Mouse (Mus musculus) heart, embryonic 11.5 days (tissue): Measurements from ENCODE around the gene Enthd1. TPM values are rescaled to one million over a fixed set of nuclear protein-coding genes. Genes with fewer than 3 reads are reported as not detected.

Experiments
- ATAC-seq: fragments of 200-750 bp; cut with Nextera tagmentation; replicated peaks from 2 replicates; pipeline ENCODE4 v1.8.0; 2017; ENCODE audit warnings: moderate library complexity; ENCODE audit not compliant: insufficient number of reproducible peaks, low FRiP score, low TSS enrichment
- H3K27ac ChIP-seq: fragments of 300-500 bp; sonication (generic); 2 replicates; pipeline ENCODE4 v1.5.1; 2014; ENCODE audit warnings: mild to moderate bottlenecking, low read depth, low read length
- H3K27me3 ChIP-seq: fragments of 300-500 bp; sonication (generic); 2 replicates; pipeline ENCODE4 v1.6.1; 2014; ENCODE audit warnings: mild to moderate bottlenecking, low read length, mixed read lengths; ENCODE audit not compliant: control insufficient read depth, insufficient read depth
- H3K36me3 ChIP-seq: fragments of 300-500 bp; sonication (generic); 2 replicates; pipeline ENCODE4 v1.6.1; 2014; ENCODE audit warnings: mild to moderate bottlenecking, low read length, moderate library complexity, mixed read lengths; ENCODE audit not compliant: control insufficient read depth, insufficient read depth
- H3K4me1 ChIP-seq: fragments of 300-500 bp; sonication (generic); 2 replicates; pipeline ENCODE4 v1.6.1; 2014; ENCODE audit warnings: low read length; ENCODE audit not compliant: control insufficient read depth, insufficient read depth
- H3K4me2 ChIP-seq: fragments of 300-500 bp; sonication (generic); 2 replicates; pipeline ENCODE4 v1.6.1; 2014; ENCODE audit warnings: mild to moderate bottlenecking, moderate library complexity
- H3K4me3 ChIP-seq: fragments of 300-500 bp; sonication (generic); 2 replicates; pipeline ENCODE4 v1.5.1; 2014; ENCODE audit warnings: low read depth, low read length
- H3K9ac ChIP-seq: fragments of 300-500 bp; sonication (generic); 2 replicates; pipeline ENCODE4 v1.6.1; 2014; ENCODE audit warnings: mild to moderate bottlenecking, low read depth, low read length, moderate library complexity
- H3K9me3 ChIP-seq: fragments of 300-500 bp; sonication (generic); replicated peaks from 2 replicates; pipeline ENCODE4 v1.6.1; 2016; ENCODE audit warnings: low read length; ENCODE audit not compliant: control insufficient read depth
- WGBS: fragments of 180-500 bp; shearing (Covaris S2); extraction: QIAGEN DNeasy Blood & Tissue Kit; methylation state at CpG from one replicate; pipeline ENCODE4 v1.1.7; 2014; ENCODE audit not compliant: insufficient replicate concordance; 5-methylcytosine and 5-hydroxymethylcytosine counted together
- polyA plus RNA-seq: library from polyadenylated mRNA; unstranded; fragments of >200 nt; fragmentation: Nextera tagmentation; extraction: Ambion mirVana; gene quantifications from 2 replicates; pipeline ENCODE4 v1.2.1, GENCODE M21; 2014

Gene Enthd1
- polyA plus RNA-seq, 1 experiment from 2014 or later, result not detected

DNA sequence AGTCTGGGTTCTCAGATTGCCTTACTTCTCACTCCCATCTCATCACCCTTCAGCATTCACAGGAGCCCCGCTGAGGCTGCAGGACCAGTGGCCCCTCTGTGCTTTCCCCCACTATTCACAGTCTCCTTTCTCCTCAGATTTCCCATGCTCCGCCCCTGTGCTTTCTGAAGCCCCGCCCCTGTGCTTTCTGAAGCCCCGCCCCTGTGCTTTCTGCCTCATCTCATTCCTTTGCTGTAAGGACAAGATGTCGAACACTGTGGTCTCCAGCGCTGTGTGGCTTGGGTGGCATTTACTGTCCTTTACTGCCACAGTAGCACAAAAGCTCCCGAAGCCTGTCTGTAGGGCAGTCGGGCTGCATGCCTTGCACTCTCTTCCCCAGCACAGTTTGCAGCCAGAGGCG, 102.8 kb downstream of the Enthd1 start:
- peak overlapping the region; percentile 22 for H3K4me3 ChIP-seq
- no peak for ATAC-seq
- no peaks in the 10 kb centered on the region for H3K36me3 ChIP-seq
- WGBS, result 4% methylated on average over 9 of the region's 9 CpGs
- peaks cover 10% of the 10 kb centered on the region for H3K4me1 ChIP-seq
- no peak overlapping the region for H3K9ac ChIP-seq
- no peak overlapping the region for H3K27ac ChIP-seq
- H3K9me3 ChIP-seq, result no peaks in the 10 kb centered on the region
- H3K4me2 ChIP-seq, result peak overlapping the region; percentile 57
- H3K27me3 ChIP-seq, result peaks cover 18% of the 10 kb centered on the region

GRCm38 (mm10) chr15:80461446-80461845, 103.5 kb downstream of the Enthd1 start:
- Histone ChIP-seq H3K27ac (no peak overlapping the region), H3K36me3 (no peaks in the 10 kb centered on the region), H3K4me1 (peaks cover 10% of the 10 kb centered on the region), H3K27me3 (peaks cover 18% of the 10 kb centered on the region), H3K9ac (no peak overlapping the region), H3K4me2 (peak overlapping the region; percentile 57; the same call in 1 of the 2 replicates), H3K9me3 (no peaks in the 10 kb centered on the region), H3K4me3 (no peak overlapping the region)
- WGBS, result 15% methylated on average over 2 of the region's 2 CpGs
- no peak for ATAC-seq

DNA sequence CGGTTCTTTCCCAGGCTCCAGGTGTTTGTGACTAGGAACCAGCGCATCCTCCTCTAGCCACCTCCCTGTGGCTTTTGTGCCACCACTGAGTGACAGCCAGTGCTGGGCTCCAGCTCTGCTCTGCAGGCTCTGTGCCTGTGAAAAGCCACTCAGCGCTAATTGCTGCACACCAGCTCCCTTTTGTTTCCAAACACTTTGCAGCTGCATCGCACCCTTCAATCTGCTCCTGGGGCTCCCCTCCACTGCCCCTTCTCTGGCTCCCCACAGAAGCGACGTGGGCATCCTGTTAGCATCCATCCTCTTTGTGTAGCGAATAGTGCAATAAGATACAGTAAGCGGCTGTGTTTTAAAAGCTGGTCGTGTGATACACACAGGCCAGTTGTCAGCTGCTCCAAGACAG, 104.9 kb downstream of the Enthd1 start:
- Histone ChIP-seq H3K9ac (no peak overlapping the region), H3K4me3 (no peak overlapping the region)

DNA sequence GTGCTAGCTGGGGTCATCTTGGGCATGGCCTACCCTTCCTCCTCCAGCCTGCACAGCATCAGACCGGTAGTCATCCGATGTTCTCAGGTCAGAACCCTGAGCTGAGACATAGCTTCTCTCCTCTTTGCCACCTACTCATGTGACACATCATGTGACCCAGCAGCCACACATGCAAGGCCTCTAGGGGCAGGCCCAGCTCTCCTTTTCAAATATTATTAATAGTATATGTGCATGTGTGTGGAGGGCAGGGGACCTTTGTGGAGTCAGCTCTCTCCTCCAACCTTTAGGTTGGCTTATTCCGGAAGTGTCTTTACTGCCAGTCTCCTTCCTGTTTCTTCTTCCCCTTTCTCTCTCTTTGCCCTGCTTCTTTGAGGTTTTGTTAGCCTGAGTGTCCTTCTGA, 107.0 kb downstream of the Enthd1 start:
- Histone ChIP-seq H3K27me3 (peaks cover 13% of the 10 kb centered on the region), H3K4me1 (peaks cover 10% of the 10 kb centered on the region), H3K36me3 (no peaks in the 10 kb centered on the region), H3K27ac (no peak overlapping the region), H3K4me2 (no peak overlapping the region), H3K4me3 (no peak overlapping the region), H3K9ac (no peak overlapping the region), H3K9me3 (no peaks in the 10 kb centered on the region)
- ATAC-seq, result no peak
- 84% methylated on average over 3 of the region's 3 CpGs for WGBS

More for the DNA sequence above, 104.9 kb downstream of the Enthd1 start:
- ATAC-seq, result no peak
- H3K36me3 ChIP-seq, result no peaks in the 10 kb centered on the region
- H3K4me1 ChIP-seq, result peaks cover 10% of the 10 kb centered on the region
- H3K4me2 ChIP-seq, result no peak overlapping the region
- peaks cover 18% of the 10 kb centered on the region for H3K27me3 ChIP-seq
- H3K27ac ChIP-seq, result no peak overlapping the region
- no peaks in the 10 kb centered on the region for H3K9me3 ChIP-seq
- 58% methylated on average over 9 of the region's 9 CpGs for WGBS

DNA sequence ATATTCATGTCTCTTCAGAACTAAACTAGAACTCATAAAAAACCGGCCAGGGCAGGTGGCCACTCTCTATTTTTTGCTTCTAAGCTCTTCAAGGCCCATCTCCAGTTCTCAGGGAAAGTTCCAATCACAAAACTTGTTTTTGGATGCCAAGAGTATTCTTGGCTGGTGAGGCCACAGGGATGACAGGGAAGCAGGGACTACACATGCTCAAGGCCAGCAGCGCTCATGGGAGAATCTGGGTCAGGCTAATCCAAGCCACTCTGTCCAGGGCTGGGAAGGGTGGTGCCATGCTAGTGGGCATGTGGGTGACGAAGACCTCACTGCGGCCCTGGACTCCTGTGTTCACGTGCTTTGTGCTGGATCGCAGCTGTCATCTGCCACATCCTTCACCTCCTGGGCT, 110.5 kb downstream of the Enthd1 start:
- peaks cover 6% of the 10 kb centered on the region; the same call in 1 of the 2 replicates for H3K27me3 ChIP-seq

GRCm38 (mm10) chr15:80452425-80452824, 112.5 kb downstream of the Enthd1 start:
- Histone ChIP-seq H3K4me2 (peak overlapping the region; percentile 45), H3K4me1 (0 out of 2 replicates have a peak, but pooled peaks cover 5% of the 10 kb centered on the region), H3K9ac (peak overlapping the region; percentile 17; the same call in 1 of the 2 replicates), H3K36me3 (no peaks in the 10 kb centered on the region), H3K4me3 (peak overlapping the region; percentile 14), H3K27me3 (peaks cover 3% of the 10 kb centered on the region; the same call in 1 of the 2 replicates), H3K27ac (no peak overlapping the region), H3K9me3 (no peaks in the 10 kb centered on the region)
- ATAC-seq, result no peak
- 25% methylated on average over 16 of the region's 16 CpGs for WGBS

More for the DNA sequence above, 110.5 kb downstream of the Enthd1 start:
- Histone ChIP-seq H3K4me2 (no peak overlapping the region), H3K27ac (no peak overlapping the region), H3K36me3 (no peaks in the 10 kb centered on the region), H3K4me3 (no peak overlapping the region), H3K9ac (no peak overlapping the region), H3K9me3 (no peaks in the 10 kb centered on the region), H3K4me1 (0 out of 2 replicates have a peak, but pooled peaks cover 5% of the 10 kb centered on the region)
- 74% methylated on average over 6 of the region's 6 CpGs for WGBS
- no peak for ATAC-seq

DNA sequence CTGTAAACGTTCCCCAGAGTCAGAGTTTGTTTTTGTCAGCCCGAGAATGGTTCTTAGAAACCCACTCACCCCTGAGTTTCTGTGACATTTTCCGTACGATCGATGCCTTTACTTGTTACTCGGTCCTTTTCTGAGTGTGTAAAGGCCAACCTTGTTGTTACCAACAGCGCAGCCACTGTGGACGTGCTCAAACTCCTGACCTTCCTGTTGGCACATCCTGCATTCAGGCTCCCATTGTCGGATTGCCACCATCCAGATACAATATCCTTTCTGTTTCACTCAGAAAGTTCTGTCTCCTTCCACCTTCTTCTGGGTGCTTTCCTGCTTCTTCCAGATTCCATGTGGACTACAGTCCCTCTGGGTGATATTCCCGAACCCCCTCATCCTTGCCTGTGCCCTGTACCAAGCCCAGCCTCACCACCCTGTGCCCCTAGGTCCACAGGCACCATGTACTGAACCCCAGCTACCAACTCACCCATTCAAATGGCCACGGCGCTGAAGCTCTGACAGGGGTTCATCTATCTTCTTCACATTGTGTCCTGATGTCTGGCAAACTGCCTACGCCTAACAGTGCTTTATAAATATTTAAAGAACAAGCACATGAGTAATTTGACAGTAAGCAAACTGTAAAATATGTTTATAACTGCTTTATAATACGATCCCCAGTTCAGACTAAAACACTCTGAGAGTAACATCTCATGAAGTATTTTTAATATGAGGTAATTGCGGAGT, 118.8 kb downstream of the Enthd1 start:
- H3K4me1 ChIP-seq, result no peaks in the 10 kb centered on the region
- no peaks in the 10 kb centered on the region for H3K36me3 ChIP-seq
- ATAC-seq, result no peak
- 75% methylated on average over 15 of the region's 15 CpGs for WGBS
- no peak overlapping the region for H3K4me3 ChIP-seq
- H3K9me3 ChIP-seq, result 0 out of 2 replicates have a peak, but pooled peaks cover 4% of the 10 kb centered on the region
- H3K27me3 ChIP-seq, result no peaks in the 10 kb centered on the region; the same call in 1 of the 2 replicates
- no peak overlapping the region for H3K4me2 ChIP-seq
- H3K9ac ChIP-seq, result no peak overlapping the region
- no peak overlapping the region for H3K27ac ChIP-seq

DNA sequence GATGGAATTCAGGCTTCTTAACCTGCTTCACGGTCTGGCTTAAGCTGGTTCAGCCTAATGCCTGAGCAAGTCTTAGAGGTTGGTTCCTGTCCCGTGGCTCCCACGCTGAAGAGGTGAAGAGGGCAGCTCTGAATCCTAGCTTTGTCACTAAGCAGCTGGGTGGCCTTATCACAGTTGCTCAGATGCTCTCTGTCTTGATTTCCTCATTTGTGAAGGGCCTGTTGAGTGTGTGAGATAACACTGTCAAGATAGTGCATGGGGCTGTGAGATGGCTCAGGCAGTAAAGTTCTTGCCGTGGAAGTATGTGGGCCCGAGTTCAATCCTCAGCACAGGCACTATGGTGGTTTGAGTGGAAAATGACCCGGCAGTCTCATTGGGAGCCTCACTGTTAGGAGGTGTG, 124.8 kb downstream of the Enthd1 start:
- no peaks in the 10 kb centered on the region; the same call in 1 of the 2 replicates for H3K27me3 ChIP-seq
- 21% methylated on average over 6 of the region's 6 CpGs for WGBS

More for the DNA sequence above, 124.8 kb downstream of the Enthd1 start:
- no peaks in the 10 kb centered on the region for H3K36me3 ChIP-seq
- H3K4me2 ChIP-seq, result no peak overlapping the region
- H3K9ac ChIP-seq, result no peak overlapping the region
- H3K4me3 ChIP-seq, result no peak overlapping the region
- no peaks in the 10 kb centered on the region for H3K9me3 ChIP-seq
- 0 out of 2 replicates have a peak, but pooled peaks cover 2% of the 10 kb centered on the region for H3K4me1 ChIP-seq
- no peak for ATAC-seq
- no peak overlapping the region for H3K27ac ChIP-seq
